21 mouse cellular contexts compared by ENCODE assay signal in the genomic region with DNA sequence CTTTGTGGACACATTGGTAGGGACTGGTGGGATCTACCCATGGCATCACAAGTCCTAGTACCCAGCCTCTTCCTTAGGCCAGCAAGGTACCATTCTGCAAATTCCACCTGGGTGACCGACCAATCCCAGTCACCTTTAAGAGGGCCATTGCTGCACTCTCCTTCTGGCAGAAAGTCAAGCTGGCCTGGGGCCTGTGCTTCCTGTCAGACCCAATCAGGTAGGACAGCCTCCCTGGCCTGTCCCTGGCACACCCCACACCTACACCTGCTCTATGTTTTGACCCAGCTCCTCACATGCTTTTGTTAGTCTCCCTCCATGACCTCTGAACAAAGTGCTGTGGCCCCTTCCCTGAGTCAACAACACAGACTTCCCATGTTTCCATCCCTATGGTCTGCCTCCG. TPM values are rescaled to one million over a fixed set of nuclear protein-coding genes. Genes with fewer than 3 reads are reported as not detected.
"Had no signal": no experiment of that assay in that cellular context is flagged by ENCODE, and none has a peak within 500 bp of the region (broad histone marks: within the 10 kb centered on the region; RNA-seq: fewer than 3 reads in every experiment).

No protein-coding gene starts in this region.

- H3K9ac ChIP-seq: lung, embryonic 15.5 days; midbrain, embryonic 13.5 days; midbrain, embryonic 15.5 days; neural tube, embryonic 12.5 days; stomach, embryonic 15.5 days had no signal

- ATAC-seq: lung, postnatal 0 days; midbrain, embryonic 13.5 days; midbrain, embryonic 15.5 days had no signal

- DNase-seq: lung, adult 2 months; lung, postnatal 14 days; lung, postnatal 36 days; right cerebral cortex, postnatal 14 days; thymus, adult 2 months; thymus, postnatal 25 days; thymus, postnatal 4 days had no signal

- H3K27me3 ChIP-seq: lung, embryonic 15.5 days; megakaryocyte, embryonic 14.5 days; midbrain, embryonic 13.5 days; midbrain, embryonic 15.5 days; neural tube, embryonic 12.5 days; stomach, embryonic 15.5 days had no signal

- H3K4me3 ChIP-seq: lung, embryonic 15.5 days; midbrain, embryonic 13.5 days; midbrain, embryonic 15.5 days; neural tube, embryonic 12.5 days; stomach, embryonic 15.5 days had no signal

- H3K27ac ChIP-seq: lung, embryonic 15.5 days; macrophage; midbrain, embryonic 13.5 days; midbrain, embryonic 15.5 days; neural tube, embryonic 12.5 days; stomach, embryonic 15.5 days; stomach, postnatal 0 days had no signal

RNA-seq across cellular contexts. Expression of gene Panx2, which starts 25.3 kb away (rescaled TPM):
- total RNA-seq: megakaryocyte progenitor cell, adult 5-6 weeks; monocyte, adult 5-6 weeks; neutrophil, adult 5-6 weeks had no signal
- polyA plus RNA-seq: liver, embryonic 16.5 days; macrophage; spleen, adult 2 months had no signal
